Mouse (Mus musculus) embryonic facial prominence, embryonic 12.5 days (tissue): ENCODE results near the gene Pcmt1. TPM values are rescaled to one million over a fixed set of nuclear protein-coding genes. Genes with fewer than 3 reads are reported as not detected.
"Not testable (repeated sequence)": the region's sequence is repeated elsewhere in the genome, so short reads cannot be mapped to it uniquely, and the experiment has no call there.

ENCODE experiments used
- ATAC-seq: fragments of 200-750 bp; cut with Nextera tagmentation; 2 replicates; pipeline ENCODE4 v1.8.0; 2017; ENCODE audit not compliant: insufficient number of reproducible peaks, insufficient read depth, low FRiP score, low TSS enrichment
- H3K27ac ChIP-seq: fragments of 300-500 bp; sonication (generic); 2 replicates; pipeline ENCODE4 v1.5.1; 2016; ENCODE audit warnings: mild to moderate bottlenecking
- H3K27me3 ChIP-seq: fragments of 300-500 bp; sonication (generic); 2 replicates; pipeline ENCODE4 v1.6.1; 2016; ENCODE audit warnings: mild to moderate bottlenecking, moderate library complexity
- H3K36me3 ChIP-seq: fragments of 300-500 bp; sonication (generic); 2 replicates; pipeline ENCODE4 v1.6.1; 2016; ENCODE audit warnings: mild to moderate bottlenecking
- H3K4me1 ChIP-seq: fragments of 300-500 bp; sonication (generic); 2 replicates; pipeline ENCODE4 v1.6.1; 2016
- H3K4me2 ChIP-seq: fragments of 300-500 bp; sonication (generic); replicated peaks from 2 replicates; pipeline ENCODE4 v1.6.1; 2016; ENCODE audit warnings: mild to moderate bottlenecking, moderate library complexity
- H3K4me3 ChIP-seq: fragments of 300-500 bp; sonication (generic); 2 replicates; pipeline ENCODE4 v1.5.1; 2016; ENCODE audit warnings: mild to moderate bottlenecking
- H3K9ac ChIP-seq: fragments of 300-500 bp; sonication (generic); 2 replicates; pipeline ENCODE4 v1.6.1; 2016; ENCODE audit warnings: mild to moderate bottlenecking, moderate library complexity
- H3K9me3 ChIP-seq: fragments of 300-500 bp; sonication (generic); 2 replicates; pipeline ENCODE4 v1.6.1; 2016; ENCODE audit warnings: mild to moderate bottlenecking, moderate library complexity
- WGBS: fragments of 180-500 bp; shearing (Covaris S2); methylation state at CpG from one replicate; pipeline ENCODE4 v1.1.7; 2016; 5-methylcytosine and 5-hydroxymethylcytosine counted together
- polyA plus RNA-seq: library from polyadenylated mRNA; unstranded; fragments of >200 nt; fragmentation: Nextera tagmentation; extraction: Ambion mirVana; gene quantifications from 2 replicates; pipeline ENCODE4 v1.2.1, GENCODE M21; 2016

The Pcmt1 gene
- polyA plus RNA-seq, 1 experiment from 2014 or later = 126 TPM

DNA sequence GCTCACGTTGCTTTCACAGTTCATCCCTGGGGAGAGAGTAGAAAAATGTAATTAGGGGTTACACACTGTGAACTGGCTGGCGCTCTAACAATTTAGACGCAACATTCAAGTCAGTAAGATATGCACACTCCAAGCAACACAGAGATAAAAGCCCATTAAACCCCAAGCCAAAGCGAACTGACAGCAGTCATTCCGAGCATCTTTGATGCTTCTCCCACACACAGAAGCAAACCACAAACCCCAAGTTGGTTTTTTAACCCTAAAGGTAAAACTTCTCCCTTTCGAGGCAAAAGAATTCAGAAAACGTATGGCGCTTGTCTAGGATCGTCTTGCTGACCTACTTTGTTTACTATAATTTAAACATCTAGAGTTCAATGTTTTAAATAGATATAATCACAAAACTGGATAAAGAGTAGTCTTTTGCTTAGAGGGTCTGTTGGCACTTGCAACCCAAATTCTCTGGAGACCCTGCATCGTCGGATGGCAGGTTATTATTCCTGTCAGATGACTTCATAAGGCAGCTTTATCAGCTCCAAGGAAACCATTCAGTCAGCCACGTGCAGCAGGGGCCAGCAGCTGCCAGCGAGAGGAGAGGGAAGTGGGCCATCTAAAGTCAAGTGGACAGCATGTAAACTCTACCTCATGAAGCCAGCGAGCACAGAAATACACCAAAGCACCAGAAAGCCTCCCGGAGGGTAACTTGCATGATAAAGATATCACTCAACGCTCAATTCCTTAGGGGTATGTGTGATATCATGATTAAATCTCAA is 49.8 kb downstream of the Pcmt1 start:
- 82% methylated on average over 16 of the region's 16 CpGs for WGBS
- H3K36me3 ChIP-seq = peaks cover 12% of the 10 kb centered on the region
- H3K4me1 ChIP-seq = no peaks in the 10 kb centered on the region
- no peak for ATAC-seq
- no peak overlapping the region for H3K27ac ChIP-seq
- no peaks in the 10 kb centered on the region for H3K9me3 ChIP-seq
- H3K4me2 ChIP-seq = no peak overlapping the region
- H3K27me3 ChIP-seq = no peaks in the 10 kb centered on the region
- no peak overlapping the region for H3K9ac ChIP-seq
- H3K4me3 ChIP-seq = no peak overlapping the region

DNA sequence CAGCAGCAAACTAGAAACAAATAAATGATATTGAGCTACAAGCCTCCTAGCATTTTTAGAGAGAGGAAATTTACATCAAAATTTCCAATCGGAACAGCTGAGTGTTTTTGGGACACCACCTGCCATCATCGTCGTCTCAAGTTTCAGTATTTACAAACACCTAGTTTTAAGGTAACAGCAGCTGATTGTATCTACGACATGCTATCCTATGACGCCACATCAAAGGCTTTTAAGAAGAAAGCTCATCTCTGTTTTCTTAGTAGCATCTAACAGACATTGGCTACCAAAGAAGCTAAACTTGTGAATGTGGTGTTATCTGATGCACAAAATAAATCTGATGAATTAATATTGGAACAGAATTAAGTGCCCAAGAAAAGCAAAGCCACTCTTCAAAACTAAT is 50.6 kb downstream of the Pcmt1 start:
- no peak overlapping the region for H3K9ac ChIP-seq
- H3K27ac ChIP-seq = no peak overlapping the region
- peaks cover 12% of the 10 kb centered on the region for H3K36me3 ChIP-seq
- no peaks in the 10 kb centered on the region for H3K4me1 ChIP-seq
- H3K9me3 ChIP-seq = no peaks in the 10 kb centered on the region
- no peaks in the 10 kb centered on the region for H3K27me3 ChIP-seq
- no peak for ATAC-seq
- H3K4me2 ChIP-seq = no peak overlapping the region
- 84% methylated on average over 5 of the region's 5 CpGs for WGBS
- H3K4me3 ChIP-seq = no peak overlapping the region

DNA sequence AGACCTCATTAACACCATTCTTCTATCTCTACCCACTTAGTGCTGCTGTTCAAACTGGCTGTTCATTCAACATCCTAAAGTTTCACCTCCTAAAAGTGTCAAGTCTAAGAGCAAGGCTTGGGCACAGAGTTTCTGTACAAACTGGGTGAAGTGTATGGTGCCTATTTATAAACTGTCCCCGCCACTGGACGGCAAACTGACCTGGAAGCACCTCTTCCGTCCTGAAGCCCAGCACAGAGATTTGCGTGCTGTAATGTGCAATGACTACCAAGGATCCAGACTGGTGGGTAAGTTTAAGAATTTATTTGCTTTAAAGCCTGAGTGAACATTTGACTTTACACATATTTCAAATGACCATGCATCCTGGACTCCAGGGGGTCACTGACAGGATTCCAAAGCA is 51.8 kb downstream of the Pcmt1 start:
- H3K9ac ChIP-seq = no peak overlapping the region
- H3K27me3 ChIP-seq = no peaks in the 10 kb centered on the region
- no peaks in the 10 kb centered on the region for H3K4me1 ChIP-seq
- WGBS = 93% methylated on average over 4 of the region's 4 CpGs
- H3K36me3 ChIP-seq = peaks cover 12% of the 10 kb centered on the region
- no peak overlapping the region for H3K27ac ChIP-seq
- no peak overlapping the region for H3K4me3 ChIP-seq
- H3K4me2 ChIP-seq = no peak overlapping the region
- ATAC-seq = no peak
- no peaks in the 10 kb centered on the region for H3K9me3 ChIP-seq

DNA sequence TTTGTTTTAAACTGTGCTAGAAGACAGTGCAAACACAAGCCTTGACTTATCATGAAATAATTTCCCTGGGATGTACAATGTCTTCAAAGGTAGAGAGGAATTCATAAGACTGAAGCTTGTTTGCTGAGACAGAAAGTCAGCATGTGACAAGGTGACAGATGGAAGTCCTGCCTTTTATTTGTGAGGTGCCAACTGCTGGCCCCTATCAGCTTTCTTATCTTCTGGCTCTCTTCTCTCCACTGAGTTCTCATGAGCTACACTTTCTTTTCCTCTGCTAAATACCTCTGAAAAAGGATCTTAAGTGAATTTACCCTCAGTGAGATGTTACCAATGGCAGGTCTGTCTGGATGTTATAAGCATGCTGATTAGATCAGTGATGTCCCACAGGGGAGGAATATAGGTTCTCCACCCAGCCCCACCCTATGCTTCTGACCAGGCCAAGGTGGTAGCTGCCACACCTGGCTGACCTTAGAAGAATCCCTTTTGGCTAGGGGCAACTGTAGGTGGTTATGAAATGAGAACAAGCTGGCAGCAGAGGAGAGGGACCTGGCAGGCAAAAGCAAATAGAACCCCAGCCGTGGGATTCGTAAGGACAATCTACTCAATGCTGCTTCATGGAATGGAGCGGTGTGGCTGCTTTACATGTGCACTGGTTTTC is 56.9 kb downstream of the Pcmt1 start:
- H3K4me2 ChIP-seq = no peak overlapping the region

DNA sequence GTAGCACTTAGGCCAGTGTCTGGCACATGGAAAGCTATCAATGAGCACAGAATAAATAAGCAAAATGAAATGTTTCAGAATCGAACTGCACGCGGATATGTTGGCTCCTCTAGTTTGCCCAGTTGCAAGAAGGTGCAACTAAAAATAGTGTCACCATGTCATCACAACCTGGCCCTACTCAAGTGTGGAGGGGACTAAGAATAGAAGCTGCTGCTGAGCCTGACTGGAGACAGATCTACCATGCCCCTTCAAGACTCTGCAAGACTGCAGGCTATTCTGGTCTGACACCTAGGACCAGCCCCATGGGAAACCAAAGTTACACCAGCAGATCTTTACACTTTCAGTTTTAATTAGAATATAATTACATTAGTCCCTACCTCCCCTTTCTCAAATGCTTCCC is 58.6 kb downstream of the Pcmt1 start:
- ATAC-seq = no peak
- H3K4me2 ChIP-seq = no peak overlapping the region
- no peak overlapping the region for H3K9ac ChIP-seq
- no peaks in the 10 kb centered on the region for H3K9me3 ChIP-seq
- H3K4me3 ChIP-seq = no peak overlapping the region
- no peaks in the 10 kb centered on the region for H3K36me3 ChIP-seq
- H3K27me3 ChIP-seq = no peaks in the 10 kb centered on the region
- 83% methylated on average over 3 of the region's 3 CpGs for WGBS
- no peak overlapping the region for H3K27ac ChIP-seq
- H3K4me1 ChIP-seq = no peaks in the 10 kb centered on the region

More for the DNA sequence above, 56.9 kb downstream of the Pcmt1 start:
- no peak for ATAC-seq
- H3K27ac ChIP-seq = no peak overlapping the region
- H3K36me3 ChIP-seq = peaks cover under 1% of the 10 kb centered on the region; the same call in 1 of the 2 replicates
- no peak overlapping the region for H3K9ac ChIP-seq
- H3K27me3 ChIP-seq = no peaks in the 10 kb centered on the region
- no peaks in the 10 kb centered on the region for H3K9me3 ChIP-seq
- 94% methylated on average over 3 of the region's 3 CpGs for WGBS
- H3K4me3 ChIP-seq = no peak overlapping the region
- no peaks in the 10 kb centered on the region for H3K4me1 ChIP-seq

DNA sequence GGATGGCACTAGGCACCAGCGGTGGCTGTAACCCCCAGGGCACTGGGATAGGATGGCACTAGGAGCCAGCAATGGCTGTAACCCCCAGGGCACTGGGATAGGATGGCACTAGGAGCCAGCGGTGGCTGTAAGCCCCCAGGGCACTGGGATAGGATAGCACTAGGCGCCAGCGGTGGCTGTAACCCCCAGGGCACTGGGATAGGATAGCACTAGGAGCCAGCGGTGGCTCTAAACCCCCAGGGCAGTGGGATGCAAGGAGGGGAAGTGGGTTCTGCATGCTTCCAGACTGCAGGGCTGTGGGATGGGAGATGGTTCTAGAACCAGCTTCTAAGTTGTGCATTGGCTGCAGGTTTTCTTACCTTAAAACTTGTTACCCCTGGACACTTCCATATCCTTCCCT is 60.2 kb downstream of the Pcmt1 start:
- Histone ChIP-seq H3K9me3 (no peaks in the 10 kb centered on the region), H3K27me3 (no peaks in the 10 kb centered on the region), H3K4me2 (no peak overlapping the region), H3K36me3 (no peaks in the 10 kb centered on the region), H3K4me3 (no peak overlapping the region), H3K9ac (no peak overlapping the region), H3K27ac (no peak overlapping the region), H3K4me1 (no peaks in the 10 kb centered on the region)
- 62% methylated on average over 5 of the region's 5 CpGs for WGBS
- no peak for ATAC-seq

DNA sequence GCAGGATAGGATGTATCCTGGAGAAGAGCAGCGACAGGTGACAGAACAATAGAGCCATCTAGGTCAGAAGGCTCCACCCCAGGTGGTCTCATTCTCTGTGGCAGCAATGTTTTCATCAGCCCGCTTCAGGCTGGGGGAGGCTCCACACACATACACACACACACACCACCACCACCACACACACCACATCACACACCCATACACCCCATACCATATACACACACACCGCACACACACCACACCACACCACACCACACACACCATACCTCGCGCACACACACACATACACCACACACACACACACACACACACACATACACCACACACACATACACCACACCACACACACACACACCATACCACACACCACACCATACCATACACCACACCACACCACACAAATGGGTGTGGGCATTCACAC is 61.1 kb downstream of the Pcmt1 start:
- ATAC-seq = peak; percentile 64; the same call in 1 of the 2 replicates

DNA sequence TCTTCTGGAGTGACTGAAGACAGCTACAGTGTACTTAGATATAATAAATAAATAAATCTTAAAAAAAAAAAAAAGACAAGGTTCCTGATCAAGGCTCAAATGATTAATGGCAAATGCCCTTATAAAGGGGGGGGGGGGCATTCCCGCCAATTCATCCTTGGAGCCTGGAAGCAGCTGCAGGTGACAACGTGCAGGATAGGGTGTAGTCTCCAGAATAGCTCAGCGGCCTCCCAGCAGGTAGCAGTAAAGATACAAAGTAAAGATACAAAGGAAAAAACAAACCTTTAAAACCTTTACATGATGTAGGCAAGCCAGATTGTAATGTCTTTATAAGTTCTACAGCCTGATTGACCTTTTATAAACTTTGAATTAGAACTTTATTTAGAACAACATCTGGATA is 63.4 kb downstream of the Pcmt1 start:
- not testable (repeated sequence) for H3K27me3 ChIP-seq, H3K27ac ChIP-seq, ATAC-seq, H3K36me3 ChIP-seq, H3K4me3 ChIP-seq, H3K9me3 ChIP-seq, H3K9ac ChIP-seq, H3K4me1 ChIP-seq, H3K4me2 ChIP-seq
- 34% methylated on average over 3 of the region's 3 CpGs for WGBS

More for the DNA sequence above, 61.1 kb downstream of the Pcmt1 start:
- H3K4me1 ChIP-seq = no peaks in the 10 kb centered on the region
- WGBS = 76% methylated on average over 5 of the region's 5 CpGs
- H3K4me3 ChIP-seq = no peak overlapping the region
- H3K27ac ChIP-seq = no peak overlapping the region
- no peak overlapping the region for H3K4me2 ChIP-seq
- 0 out of 2 replicates have a peak, but pooled peaks cover 1% of the 10 kb centered on the region for H3K9me3 ChIP-seq
- H3K27me3 ChIP-seq = no peaks in the 10 kb centered on the region
- no peak overlapping the region for H3K9ac ChIP-seq
- no peaks in the 10 kb centered on the region for H3K36me3 ChIP-seq

DNA sequence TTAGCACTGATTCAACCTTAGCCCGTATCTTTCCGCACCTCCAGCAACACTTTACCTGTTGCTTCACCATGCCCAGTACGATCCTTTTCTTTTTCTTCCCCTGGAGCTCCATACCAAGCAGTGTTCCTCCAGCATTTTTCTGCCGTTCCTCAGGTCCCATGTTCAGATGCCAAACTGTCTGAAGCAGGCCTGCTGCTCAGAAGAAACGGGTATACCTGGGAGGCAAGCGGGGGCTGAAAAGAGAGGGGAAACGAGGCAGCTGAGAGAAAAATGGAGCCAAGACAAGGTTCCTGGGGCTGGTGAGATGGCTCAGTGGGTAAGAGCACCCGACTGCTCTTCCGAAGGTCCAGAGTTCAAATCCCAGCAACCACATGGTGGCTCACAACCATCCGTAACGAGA is 63.8 kb downstream of the Pcmt1 start:
- WGBS = 88% methylated on average over 11 of the region's 11 CpGs
- H3K27ac ChIP-seq = not testable (repeated sequence)

DNA sequence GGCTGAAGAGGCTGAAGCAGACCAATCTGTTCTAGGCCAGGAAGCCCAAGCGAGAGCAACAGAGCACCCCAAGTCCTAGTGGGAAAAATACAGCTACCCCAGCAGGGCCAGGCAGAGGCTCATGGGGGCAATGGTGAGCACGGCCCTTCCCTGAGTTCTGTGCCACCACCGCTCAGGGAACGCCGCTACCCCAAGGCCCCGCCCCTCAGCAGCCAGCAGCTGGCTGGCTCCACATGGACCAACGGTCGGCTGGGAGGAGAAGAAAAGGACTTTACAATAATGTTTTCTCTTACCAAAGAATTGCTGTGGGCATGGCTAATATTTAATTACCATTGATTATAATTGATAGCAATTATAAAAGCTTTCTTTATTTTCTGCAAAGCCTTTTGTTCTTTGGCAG is 66.1 kb downstream of the Pcmt1 start:
- no peak for ATAC-seq
- H3K27ac ChIP-seq = no peak overlapping the region
- 84% methylated on average over 8 of the region's 8 CpGs for WGBS

More for the DNA sequence above, 63.8 kb downstream of the Pcmt1 start:
- ATAC-seq, H3K4me2 ChIP-seq, H3K9ac ChIP-seq, H3K9me3 ChIP-seq, H3K4me1 ChIP-seq, H3K36me3 ChIP-seq, H3K27me3 ChIP-seq, H3K4me3 ChIP-seq: not testable (repeated sequence)

DNA sequence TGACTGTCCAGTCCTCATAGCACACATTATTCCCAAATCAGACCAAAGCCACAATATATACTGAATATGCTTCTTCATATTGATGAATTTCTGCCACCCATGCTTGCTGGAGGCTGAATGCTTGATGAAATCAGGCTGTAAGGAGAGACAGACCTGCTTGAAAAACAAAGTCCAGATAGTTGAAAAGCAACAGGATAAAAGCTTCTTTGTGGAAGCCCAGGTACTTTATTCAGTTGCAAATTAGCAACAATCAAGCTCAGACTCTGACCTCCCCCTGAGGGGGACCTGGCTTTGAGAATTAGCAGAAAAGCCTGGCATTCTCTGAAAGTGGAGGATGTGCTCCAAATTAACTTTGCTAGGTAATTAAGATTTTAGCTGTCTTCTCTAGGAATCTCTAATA is 68.7 kb downstream of the Pcmt1 start:
- not testable (repeated sequence) for H3K4me1 ChIP-seq, H3K4me2 ChIP-seq, ATAC-seq, H3K27me3 ChIP-seq, H3K9ac ChIP-seq, H3K36me3 ChIP-seq, H3K4me3 ChIP-seq, H3K9me3 ChIP-seq, H3K27ac ChIP-seq

More for the DNA sequence above, 66.1 kb downstream of the Pcmt1 start:
- Histone ChIP-seq H3K4me1 (no peaks in the 10 kb centered on the region), H3K4me3 (no peak overlapping the region), H3K9me3 (0 out of 2 replicates have a peak, but pooled peaks cover 4% of the 10 kb centered on the region), H3K36me3 (no peaks in the 10 kb centered on the region), H3K27me3 (no peaks in the 10 kb centered on the region), H3K4me2 (no peak overlapping the region), H3K9ac (no peak overlapping the region)

DNA sequence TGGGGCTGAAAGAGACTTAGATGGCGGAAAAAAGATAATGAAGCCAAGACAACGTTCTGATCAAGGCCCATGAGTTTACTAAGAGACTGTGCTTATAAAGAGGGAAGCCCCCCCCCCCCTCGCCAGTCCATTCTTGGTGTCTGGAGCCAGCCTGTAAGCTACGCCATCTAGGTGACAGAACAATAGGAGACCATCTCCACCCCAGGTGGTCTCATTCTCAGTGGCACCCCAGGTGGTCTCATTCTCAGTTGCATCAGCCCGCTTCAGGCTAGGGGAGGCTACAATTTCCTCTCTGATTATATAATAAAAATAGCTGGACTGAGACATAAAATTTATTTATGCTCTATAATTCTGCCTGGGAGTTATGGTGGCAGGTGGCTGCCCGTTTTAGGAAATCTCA is 69.3 kb downstream of the Pcmt1 start:
- Histone ChIP-seq H3K4me3 (no peak overlapping the region), H3K9ac (no peak overlapping the region), H3K9me3 (0 out of 2 replicates have a peak, but pooled peaks cover 4% of the 10 kb centered on the region), H3K4me2 (no peak overlapping the region), H3K4me1 (no peaks in the 10 kb centered on the region), H3K36me3 (no peaks in the 10 kb centered on the region), H3K27me3 (no peaks in the 10 kb centered on the region), H3K27ac (no peak overlapping the region)
- 54% methylated on average over 6 of the region's 6 CpGs for WGBS
- ATAC-seq = no peak
